Mouse (Mus musculus) kidney, postnatal 14 days (tissue): ENCODE measurements around the gene Soat2.

ENCODE experiments used
- DNase-seq: peaks from one replicate; pipeline ENCODE4 v3.0.0; 2022; ENCODE audit warnings: mixed read lengths

The Soat2 gene

DNA sequence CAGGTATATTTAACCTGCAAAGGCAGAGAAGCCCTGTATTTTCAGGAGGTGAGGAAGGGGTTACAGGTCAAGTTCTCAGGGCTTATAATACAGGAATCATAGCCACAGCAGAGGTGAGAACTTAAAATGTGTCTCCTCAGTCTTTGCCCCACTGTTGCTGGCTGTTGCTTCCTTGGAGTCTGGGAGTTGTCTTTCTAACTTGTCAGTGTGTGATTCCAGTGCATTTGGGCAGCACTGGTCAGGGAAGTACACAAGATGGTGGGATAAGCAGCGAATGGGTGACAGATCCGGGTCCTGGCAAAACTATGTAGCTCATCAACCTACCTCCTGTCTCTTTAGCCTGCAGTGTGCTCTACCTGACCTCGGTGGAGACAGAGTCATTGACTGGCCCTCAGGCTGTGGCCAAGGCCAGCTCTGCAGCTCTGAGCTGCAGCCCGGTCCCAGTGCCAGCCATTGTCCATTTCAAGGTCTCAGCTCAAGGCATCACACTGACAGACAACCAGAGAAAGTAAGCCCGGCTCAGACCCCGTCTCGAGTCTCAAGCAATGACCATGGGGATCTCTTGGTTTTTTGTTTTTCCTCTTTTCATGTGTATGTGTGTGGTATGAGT lies 35.6 kb upstream of the Soat2 start:
- no peak for DNase-seq

DNA sequence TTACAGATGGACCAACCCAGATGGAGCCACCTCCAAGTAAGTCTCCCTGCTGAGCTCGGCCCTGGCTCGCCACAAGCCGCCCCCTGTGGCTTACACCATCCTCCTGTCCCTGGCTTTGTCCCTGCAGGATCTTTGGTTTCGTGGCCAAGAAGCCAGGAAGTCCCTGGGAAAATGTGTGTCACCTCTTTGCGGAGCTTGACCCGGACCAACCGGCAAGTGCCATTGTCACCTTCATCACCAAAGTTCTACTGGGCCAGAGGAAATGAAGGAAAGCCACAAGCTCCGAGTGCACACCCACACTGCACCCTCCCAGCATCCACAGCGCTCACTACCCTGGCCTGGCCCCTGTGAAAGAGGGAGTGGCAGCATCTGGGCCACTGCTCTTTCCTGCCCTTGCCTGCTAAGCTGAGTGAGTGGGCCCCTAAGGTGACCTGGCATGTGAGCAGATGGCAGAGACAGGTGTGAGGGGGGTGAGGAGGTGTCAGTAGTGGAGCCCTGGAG lies 34.5 kb upstream of the Soat2 start:
- no peak for DNase-seq

- DNase-seq: no peak
Measured at GRCm38 (mm10) chr15:102116753-102117415, 33.4 kb upstream of the Soat2 start.

DNA sequence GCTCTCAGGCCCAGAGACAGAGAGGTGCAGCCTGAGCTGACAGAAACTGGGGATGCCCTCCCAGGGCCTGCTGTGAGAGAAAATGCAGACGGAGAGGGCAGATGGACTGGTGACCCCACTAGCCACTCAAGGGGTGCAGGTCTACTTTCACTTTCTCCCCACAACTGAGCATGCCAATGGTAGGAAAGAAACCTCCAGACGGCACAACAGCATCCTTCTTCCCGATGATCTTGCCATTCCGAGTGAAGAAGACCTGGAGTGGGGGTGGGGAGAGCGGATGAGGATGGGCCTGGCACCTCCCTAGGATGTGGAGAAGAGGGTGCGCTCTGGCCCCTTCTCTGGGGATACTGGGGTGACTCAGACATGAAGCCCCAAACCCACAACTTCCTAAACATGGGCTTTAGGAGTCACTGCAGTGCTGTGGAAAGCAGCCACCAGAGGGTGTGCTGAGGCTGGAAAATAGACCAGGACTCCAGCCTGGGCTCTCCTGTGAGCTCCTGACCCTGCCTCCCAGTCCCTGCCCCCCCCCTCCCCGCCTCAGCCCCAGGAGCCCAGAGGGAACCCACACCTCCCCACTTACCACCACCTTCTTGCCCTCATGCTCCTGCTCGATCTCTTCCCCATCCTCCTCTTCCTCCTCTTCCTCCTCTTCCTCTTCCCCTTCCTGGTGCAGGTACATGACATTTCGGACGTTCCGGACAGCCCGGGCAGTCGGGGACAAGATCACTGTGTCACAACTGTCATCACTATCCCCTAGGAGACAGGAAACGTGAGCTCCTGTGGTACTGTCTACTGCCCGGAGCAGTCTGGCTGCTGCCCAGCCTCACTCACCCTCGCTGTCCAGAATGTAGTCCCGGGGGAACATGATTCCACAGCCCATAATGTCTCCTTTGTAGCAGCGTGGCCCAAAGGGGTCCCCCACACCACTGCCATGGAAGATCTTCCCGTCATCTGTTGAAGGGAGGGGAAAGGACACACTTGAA lies 32.6 kb upstream of the Soat2 start:
- DNase-seq: peak; percentile 71

DNA sequence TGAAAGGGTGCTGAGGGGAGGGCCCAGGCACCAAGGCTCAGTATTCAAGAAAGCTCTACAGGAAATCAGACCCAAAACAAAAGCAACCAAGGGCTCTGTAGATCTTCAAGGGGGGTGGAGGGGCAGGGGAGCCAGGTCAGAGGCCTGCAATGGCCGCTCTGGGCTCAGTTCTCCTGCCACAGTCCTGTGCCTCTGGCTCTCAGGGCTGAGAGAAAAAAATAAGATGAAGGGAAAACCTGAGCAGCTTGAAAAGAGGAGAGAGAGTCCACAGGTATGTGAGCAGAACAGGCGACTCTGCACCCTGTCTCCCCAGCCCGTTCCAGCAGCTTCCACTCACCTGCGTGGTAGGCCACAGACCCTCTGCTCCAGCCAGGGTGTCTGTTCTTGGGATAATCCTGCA lies 31.7 kb upstream of the Soat2 start:
- no peak for DNase-seq

GRCm38 (mm10) chr15:102119121-102119830 lies 31.1 kb upstream of the Soat2 start:
- no peak for DNase-seq

DNA sequence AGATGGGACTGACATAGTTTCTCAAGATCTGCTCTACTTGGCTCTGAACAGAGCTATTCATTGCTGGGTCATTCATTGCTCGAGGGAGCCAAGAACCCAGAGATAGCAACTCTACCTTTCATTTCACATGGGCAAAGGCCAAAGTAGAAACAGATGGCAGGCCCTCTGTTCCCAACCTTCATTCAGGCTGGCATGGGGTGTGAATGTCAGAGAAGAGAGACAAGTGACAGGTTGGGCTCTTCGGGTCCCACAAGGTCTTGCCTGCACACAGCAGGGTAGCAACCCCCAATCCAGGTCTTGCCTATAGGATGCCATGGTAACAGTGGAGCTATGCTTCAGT lies 30.5 kb upstream of the Soat2 start:
- no peak for DNase-seq

- no peak for DNase-seq
Measured at GRCm38 (mm10) chr15:102120530-102120929, 29.8 kb upstream of the Soat2 start.

- peak; percentile 87 for DNase-seq
Measured at GRCm38 (mm10) chr15:102126303-102126702, 24.0 kb upstream of the Soat2 start.

GRCm38 (mm10) chr15:102133314-102133713 lies 17.0 kb upstream of the Soat2 start:
- peak; percentile 40 for DNase-seq

DNA sequence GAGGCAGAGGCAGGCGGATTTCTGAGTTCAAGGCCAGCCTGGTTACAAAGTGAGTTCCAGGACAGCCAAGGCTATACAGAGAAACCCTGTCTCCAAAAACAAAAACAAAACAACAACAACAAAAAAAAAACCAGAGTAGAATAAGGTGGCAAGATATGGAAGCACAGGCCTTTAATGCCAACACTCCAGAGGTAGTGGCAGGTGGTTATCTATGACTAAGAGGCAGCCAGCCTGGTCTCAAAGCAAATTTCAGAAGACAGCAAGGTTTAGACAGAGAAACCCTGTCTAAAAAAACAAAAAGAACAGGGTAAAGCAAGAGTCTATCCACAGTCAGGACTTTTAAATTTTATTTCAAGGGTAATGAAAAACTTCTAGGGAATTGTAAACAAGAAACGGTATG lies 15.6 kb upstream of the Soat2 start:
- no peak for DNase-seq

DNA sequence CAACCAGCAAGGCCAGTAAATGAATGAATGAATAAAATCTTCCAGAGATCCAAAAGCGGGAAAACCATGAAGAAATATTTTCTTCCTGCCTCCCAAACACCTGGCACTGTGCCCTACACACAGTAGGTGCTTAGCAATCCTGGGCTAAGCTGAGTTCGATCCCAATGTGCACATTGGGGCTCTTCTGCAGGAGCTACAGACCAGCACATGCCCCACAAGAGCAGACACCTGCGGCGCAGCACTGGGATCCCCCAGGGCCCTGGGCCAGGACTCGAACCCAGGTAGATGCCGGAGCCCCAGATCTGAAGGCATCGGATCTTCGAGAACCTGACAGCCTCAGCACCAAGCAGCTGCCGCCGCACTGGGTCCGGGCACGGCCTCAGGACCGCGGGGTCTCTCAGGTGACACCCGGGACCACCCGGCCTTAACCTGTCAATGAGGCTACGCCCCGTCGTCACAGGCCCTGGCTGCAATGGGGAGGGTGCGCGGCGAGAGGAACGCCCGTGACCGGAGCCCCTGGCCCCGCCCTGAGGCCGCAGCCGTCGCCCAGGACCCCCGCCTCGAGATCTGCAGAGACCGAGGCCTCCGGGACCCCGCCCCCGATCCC lies 14.7 kb upstream of the Soat2 start:
- no peak for DNase-seq

DNA sequence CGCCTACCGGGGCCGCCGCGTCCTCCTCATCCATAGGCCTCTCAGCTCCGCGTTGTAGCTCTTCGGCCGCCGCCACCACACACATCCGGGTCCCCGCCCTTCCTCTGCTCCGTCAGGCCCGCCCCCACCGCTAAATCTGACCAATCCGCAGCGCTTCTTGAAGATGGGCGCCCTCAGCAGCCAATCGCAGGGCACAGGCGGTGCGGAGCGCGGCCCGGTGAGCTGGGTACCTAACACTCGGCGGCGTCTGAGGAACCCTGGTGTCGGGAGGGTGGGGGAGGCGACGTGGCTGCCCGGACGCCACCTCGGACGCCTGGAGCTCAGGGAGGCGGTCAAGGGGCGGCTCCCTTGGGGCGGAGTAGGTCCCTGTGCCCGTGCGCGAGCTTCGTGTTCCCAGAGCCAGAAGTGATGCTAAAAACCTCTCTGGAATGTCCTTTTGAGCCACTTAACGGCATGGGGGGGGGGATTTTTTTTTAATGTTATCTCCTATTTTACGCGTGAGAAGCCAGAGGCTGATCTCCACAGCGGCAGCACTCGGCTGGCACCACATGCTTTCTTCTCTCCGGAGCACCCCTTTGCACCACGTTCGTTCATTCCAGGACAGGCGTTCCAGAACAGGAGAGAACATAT lies 14.1 kb upstream of the Soat2 start, which contains the start of gene Spryd3:
Spryd3 (minus strand) TSS at position 106 of the 630 bp plus-strand sequence.
- DNase-seq: peak; percentile 98

GRCm38 (mm10) chr15:102141120-102141519 lies 9.2 kb upstream of the Soat2 start:
- no peak for DNase-seq

- no peak for DNase-seq
Measured at GRCm38 (mm10) chr15:102142914-102143912, 7.1 kb upstream of the Soat2 start.

DNA sequence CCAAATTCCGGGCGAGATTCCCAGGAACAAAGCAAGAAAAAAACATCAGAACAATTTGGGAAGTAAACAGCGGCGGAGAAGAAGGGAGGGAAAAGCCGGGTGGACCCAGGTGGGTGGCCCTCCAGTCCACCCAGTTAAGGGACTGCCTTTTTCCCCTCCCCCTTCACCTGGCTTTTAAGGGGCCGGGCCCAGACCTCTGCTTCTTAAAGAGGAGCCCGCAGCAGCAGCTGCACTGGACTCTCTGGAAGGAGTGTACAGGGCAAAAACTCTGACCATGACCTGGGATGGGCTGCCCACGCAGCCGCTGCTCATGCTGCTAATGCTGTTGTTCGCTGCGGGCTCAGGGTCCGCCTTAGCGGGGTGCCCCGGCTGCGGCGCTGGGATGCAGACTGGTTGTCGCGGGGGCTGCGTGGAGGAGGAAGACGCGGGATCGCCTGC lies 6.0 kb upstream of the Soat2 start, which contains the start of gene Igfbp6:
Igfbp6 (plus strand) TSS at position 89 of the 438 bp plus-strand sequence.
- no peak for DNase-seq

GRCm38 (mm10) chr15:102144726-102145125 lies 5.6 kb upstream of the Soat2 start:
- DNase-seq: no peak

- DNase-seq: no peak
Measured at GRCm38 (mm10) chr15:102145330-102145729, 5.0 kb upstream of the Soat2 start.

- DNase-seq: no peak
Measured at GRCm38 (mm10) chr15:102146089-102146488, 4.2 kb upstream of the Soat2 start.

DNA sequence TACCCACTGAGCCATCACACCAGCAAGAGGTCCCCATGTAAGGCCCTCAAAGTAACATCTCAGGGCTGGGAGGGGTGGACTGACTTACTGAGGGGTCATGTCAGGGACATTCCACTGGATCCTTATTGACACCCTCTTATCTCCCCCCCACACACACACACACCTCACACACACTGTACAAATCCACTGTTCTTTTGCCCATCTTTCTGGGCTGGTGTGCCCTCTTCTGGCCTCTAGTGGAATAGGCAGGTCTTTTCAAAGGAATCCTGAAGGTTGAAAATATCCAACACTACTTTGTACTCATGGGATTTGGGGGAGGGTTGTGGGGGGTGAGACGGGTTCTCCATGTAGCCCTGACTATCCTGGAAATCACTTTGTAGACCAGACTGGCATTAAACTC lies 3.4 kb upstream of the Soat2 start:
- peak; percentile 56 for DNase-seq
